Mouse (Mus musculus) thymus, adult 2 months (tissue): ENCODE measurements at regions not wholly inside any gene's neighbourhood (a gene's known extent, or its start where the extent isn't known, plus 50 kb on each side); places are given as distances from the start of the nearest gene placed in this dataset.

ENCODE experiments used
- CTCF ChIP-seq: fragments of 200-500 bp; IDR thresholded peaks from 2 replicates; pipeline ENCODE4 v1.5.1; 2012; ENCODE audit warnings: mild to moderate bottlenecking, control low read depth, low read length, moderate library complexity, borderline replicate concordance; ENCODE audit not compliant: control insufficient read depth, poor library complexity, insufficient read depth; ENCODE audit errors: extremely low read depth
- POLR2A ChIP-seq: fragments of 200-500 bp; IDR thresholded peaks from 2 replicates; pipeline ENCODE4 v1.6.1; 2012; ENCODE audit warnings: mild to moderate bottlenecking, low read length, control low read depth, moderate library complexity; ENCODE audit not compliant: control insufficient read depth, poor library complexity, insufficient read depth; ENCODE audit errors: extremely low read depth

GRCm38 (mm10) chr9:122586421-122586820, 160.7 kb upstream of the Topaz1 start:
- TF ChIP-seq CTCF: no peak
- no peak for TF ChIP-seq POLR2A
